Mouse (Mus musculus): ENCODE results near the gene Hmgcr. TPM values are rescaled to one million over a fixed set of nuclear protein-coding genes. Genes with fewer than 3 reads are reported as not detected.
"Not testable (repeated sequence)": the region's sequence is repeated elsewhere in the genome, so short reads cannot be mapped to it uniquely, and the experiment has no call there.

The Hmgcr gene
- polyA plus RNA-seq, 1 experiment from 2014 or later = 229 TPM

GRCm38 (mm10) chr13:96681088-96681620 lies 10.4 kb upstream of the Hmgcr start:
- Histone ChIP-seq H3K4me1 (no peaks in the 10 kb centered on the region), H3K27ac (replicated peaks) (no peak overlapping the region), H3K4me2 (replicated peaks) (no peak overlapping the region), H3K9me3 (no peaks in the 10 kb centered on the region), H3K4me3 (no peak overlapping the region), H3K36me3 (no peaks in the 10 kb centered on the region), H3K9ac (replicated peaks) (no peak overlapping the region), H3K27me3 (no peaks in the 10 kb centered on the region)
- no peak for ATAC-seq (ENCODE audit: low FRiP score, low read depth)

DNA sequence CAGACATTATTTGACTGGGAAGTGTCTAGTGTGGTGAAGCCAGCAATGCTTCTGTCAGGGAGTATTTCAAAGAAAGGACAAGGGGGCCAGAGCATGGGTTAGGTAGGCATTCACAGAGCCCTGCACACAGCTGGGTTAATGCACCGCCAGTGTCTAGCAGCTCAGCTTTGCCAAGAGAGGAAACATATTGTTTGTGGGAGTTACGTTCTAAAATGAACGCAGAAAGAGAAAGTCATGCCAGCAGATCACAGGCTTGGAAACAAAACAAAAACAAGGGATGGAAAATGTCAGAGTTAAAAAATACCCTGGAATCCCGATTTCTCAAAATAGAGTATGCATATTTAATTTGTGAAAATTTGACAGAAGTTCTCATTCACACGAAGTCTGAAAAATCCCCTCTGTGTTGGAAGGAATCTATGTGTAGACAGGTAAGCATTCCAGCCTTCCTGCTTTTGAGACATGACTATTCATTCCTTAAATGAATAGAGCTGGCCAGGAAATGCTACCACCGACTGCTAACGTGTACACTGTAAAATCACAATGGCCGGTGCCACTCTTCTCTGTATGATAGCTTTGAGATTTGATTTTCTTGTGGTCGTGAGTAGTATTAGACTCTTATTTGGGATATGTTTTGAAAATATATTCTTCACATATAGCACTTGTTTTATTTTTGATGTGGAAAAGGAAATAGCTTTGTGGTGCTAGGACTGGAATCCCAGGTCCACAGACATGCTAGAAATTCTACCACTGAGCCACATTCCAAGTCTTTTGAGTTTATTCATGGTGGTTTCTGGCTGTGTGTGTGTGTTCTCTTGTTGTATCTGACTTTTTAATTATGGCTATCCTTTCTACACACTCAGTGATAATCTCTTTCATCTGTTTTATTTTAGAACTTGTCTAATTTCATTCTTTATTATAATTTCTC lies 9.7 kb upstream of the Hmgcr start:
- ATAC-seq (ENCODE audit: low FRiP score, low read depth) = no peak
- H3K9ac ChIP-seq (replicated peaks) = no peak overlapping the region
- H3K36me3 ChIP-seq = no peaks in the 10 kb centered on the region
- H3K4me1 ChIP-seq = no peaks in the 10 kb centered on the region
- no peaks in the 10 kb centered on the region for H3K9me3 ChIP-seq
- no peak overlapping the region for H3K27ac ChIP-seq (replicated peaks)
- no peaks in the 10 kb centered on the region for H3K27me3 ChIP-seq
- H3K4me2 ChIP-seq (replicated peaks) = no peak overlapping the region
- H3K4me3 ChIP-seq = no peak overlapping the region
- 88% methylated on average over 9 of the region's 9 CpGs for WGBS

GRCm38 (mm10) chr13:96678616-96679015 lies 7.9 kb upstream of the Hmgcr start:
- Histone ChIP-seq H3K4me3 (no peak overlapping the region), H3K27me3 (no peaks in the 10 kb centered on the region), H3K36me3 (no peaks in the 10 kb centered on the region), H3K9me3 (no peaks in the 10 kb centered on the region), H3K4me1 (no peaks in the 10 kb centered on the region), H3K9ac (replicated peaks) (no peak overlapping the region), H3K4me2 (replicated peaks) (no peak overlapping the region), H3K27ac (replicated peaks) (no peak overlapping the region)
- WGBS = 84% methylated on average over 6 of the region's 6 CpGs
- no peak for ATAC-seq (ENCODE audit: low FRiP score, low read depth)

GRCm38 (mm10) chr13:96677071-96677470 lies 6.3 kb upstream of the Hmgcr start:
- H3K27me3 ChIP-seq = no peaks in the 10 kb centered on the region
- no peak overlapping the region for H3K4me3 ChIP-seq
- H3K36me3 ChIP-seq = no peaks in the 10 kb centered on the region
- no peaks in the 10 kb centered on the region for H3K4me1 ChIP-seq
- 73% methylated on average over 1 of the region's 1 CpGs for WGBS
- H3K9me3 ChIP-seq = no peaks in the 10 kb centered on the region
- H3K27ac ChIP-seq (replicated peaks) = no peak overlapping the region
- H3K9ac ChIP-seq (replicated peaks) = no peak overlapping the region
- ATAC-seq (ENCODE audit: low FRiP score, low read depth) = no peak
- no peak overlapping the region for H3K4me2 ChIP-seq (replicated peaks)

DNA sequence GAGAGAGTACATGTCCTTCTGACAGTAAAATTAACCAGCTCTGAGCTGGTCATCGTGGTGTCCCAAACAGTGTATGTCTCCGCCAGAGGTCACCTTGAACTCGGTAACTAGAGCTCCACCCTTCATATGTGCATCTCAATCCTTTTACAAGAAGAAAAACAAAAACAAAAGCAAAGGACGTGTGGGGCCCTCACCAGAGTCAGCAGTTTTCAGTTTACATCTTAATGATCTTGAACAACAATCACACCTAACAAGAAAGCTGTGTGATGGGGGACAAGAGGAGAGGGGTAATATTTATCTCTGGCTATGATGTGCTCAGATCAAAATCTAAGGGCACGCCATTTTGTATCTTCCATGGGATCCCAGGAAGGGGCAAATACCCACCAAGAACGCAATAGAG lies 5.0 kb upstream of the Hmgcr start:
- H3K4me1 ChIP-seq = peaks cover 7% of the 10 kb centered on the region; the same call in 1 of the 2 replicates
- no peaks in the 10 kb centered on the region for H3K36me3 ChIP-seq
- H3K4me3 ChIP-seq = no peak overlapping the region
- no peak overlapping the region for H3K9ac ChIP-seq (replicated peaks)
- 82% methylated on average over 6 of the region's 6 CpGs for WGBS
- ATAC-seq (ENCODE audit: low FRiP score, low read depth) = no peak
- H3K4me2 ChIP-seq (replicated peaks) = no peak overlapping the region
- no peaks in the 10 kb centered on the region for H3K27me3 ChIP-seq
- H3K27ac ChIP-seq (replicated peaks) = no peak overlapping the region
- H3K9me3 ChIP-seq = no peaks in the 10 kb centered on the region

DNA sequence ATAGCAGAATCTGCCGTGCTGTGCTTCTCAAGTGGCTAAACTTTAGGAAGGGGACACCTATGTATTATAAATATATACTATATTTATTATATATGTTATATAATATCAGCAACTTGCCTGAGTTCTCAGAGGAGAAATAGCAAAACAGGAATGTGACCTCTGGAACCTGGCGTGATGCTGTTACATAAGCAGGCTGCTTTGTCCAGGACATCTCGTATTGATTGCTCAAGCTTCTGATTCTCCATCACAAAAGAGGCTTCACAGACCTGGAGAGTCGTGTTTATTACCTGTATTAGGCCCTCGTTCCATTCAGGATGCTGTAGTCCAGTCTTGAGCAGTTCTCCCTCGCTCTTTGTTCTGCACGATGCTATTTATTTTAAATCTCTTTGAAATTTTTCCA lies 3.1 kb upstream of the Hmgcr start:
- no peak overlapping the region for H3K9ac ChIP-seq (replicated peaks)
- H3K9me3 ChIP-seq = no peaks in the 10 kb centered on the region
- no peaks in the 10 kb centered on the region for H3K27me3 ChIP-seq
- peaks cover 14% of the 10 kb centered on the region for H3K4me1 ChIP-seq
- 82% methylated on average over 7 of the region's 7 CpGs for WGBS
- no peak overlapping the region for H3K4me3 ChIP-seq
- H3K4me2 ChIP-seq (replicated peaks) = no peak overlapping the region
- no peak for ATAC-seq (ENCODE audit: low FRiP score, low read depth)
- H3K27ac ChIP-seq (replicated peaks) = no peak overlapping the region
- no peaks in the 10 kb centered on the region for H3K36me3 ChIP-seq

- Histone ChIP-seq H3K27ac (replicated peaks) (no peak overlapping the region), H3K36me3 (no peaks in the 10 kb centered on the region), H3K9me3 (no peaks in the 10 kb centered on the region), H3K4me1 (peaks cover 29% of the 10 kb centered on the region), H3K4me2 (replicated peaks) (no peak overlapping the region), H3K4me3 (no peak overlapping the region), H3K9ac (replicated peaks) (no peak overlapping the region), H3K27me3 (no peaks in the 10 kb centered on the region)
- ATAC-seq (ENCODE audit: low FRiP score, low read depth) = no peak
- WGBS = 90% methylated on average over 6 of the region's 6 CpGs
Observed at GRCm38 (mm10) chr13:96672276-96672675, 1.5 kb upstream of the Hmgcr start.

DNA sequence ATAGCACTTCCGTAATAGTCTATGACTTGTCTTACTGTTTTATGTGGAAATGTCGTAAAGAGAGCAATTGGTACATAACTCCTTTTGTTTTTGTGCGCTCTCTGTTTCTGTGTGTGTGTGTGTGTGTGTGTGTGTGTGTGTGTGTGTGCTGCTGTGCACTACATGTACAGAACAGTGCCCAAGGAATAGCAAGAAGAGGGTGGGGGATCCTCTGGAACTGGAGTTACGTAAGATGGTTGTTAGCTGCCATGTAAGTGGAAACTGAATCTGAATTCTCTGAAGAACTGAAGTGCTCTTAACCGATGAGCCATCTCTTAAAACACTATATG lies 1.1 kb upstream of the Hmgcr start:
- Histone ChIP-seq H3K4me3 (no peak overlapping the region), H3K27ac (replicated peaks) (peak overlapping the region; percentile 85), H3K36me3 (no peaks in the 10 kb centered on the region), H3K27me3 (no peaks in the 10 kb centered on the region), H3K9ac (replicated peaks) (no peak overlapping the region), H3K4me1 (peaks cover 33% of the 10 kb centered on the region), H3K9me3 (no peaks in the 10 kb centered on the region), H3K4me2 (replicated peaks) (no peak overlapping the region)
- WGBS = 95% methylated on average over 5 of the region's 5 CpGs
- ATAC-seq (ENCODE audit: low FRiP score, low read depth) = no peak

DNA sequence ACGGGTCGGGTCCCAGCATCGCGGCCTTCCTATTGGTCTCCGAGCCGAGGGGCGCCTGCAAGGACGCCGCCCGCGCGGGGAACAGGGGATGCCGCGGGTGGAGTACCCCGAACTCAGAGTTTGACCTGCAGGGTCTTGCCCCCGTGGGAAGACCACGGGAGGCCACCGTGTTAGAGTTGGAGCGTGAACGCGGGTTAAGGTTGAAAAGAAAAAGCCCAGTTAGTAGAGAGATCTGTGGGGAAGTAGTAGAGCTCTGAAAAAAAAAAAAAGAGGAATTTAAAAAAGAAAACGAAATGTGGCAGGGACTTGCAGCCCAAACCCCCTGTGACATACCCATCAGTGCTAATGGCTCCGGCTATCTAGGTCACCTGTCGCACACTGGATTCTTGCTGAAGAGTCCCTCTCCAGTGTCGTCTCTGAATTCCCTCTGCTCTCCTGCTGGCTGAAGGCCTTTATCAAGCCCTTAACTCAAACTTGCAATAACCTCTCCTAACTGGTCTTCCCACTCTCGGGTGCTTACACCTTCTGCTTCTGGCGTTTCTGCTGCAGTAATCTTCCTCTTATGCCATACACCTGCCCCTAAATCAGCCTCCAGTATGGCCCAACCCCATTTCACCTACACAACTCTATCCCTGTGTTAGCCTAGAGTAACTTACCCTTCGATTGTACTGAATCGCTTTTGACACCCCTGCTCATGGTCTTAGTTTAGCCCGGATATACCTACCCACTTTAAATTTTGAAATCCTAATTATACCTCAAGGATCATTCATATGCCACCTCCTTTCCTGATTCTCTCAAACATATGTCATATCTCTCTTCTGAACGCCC lies 556 bp upstream of the Hmgcr start:
- Histone ChIP-seq H3K27me3 (no peaks in the 10 kb centered on the region), H3K4me3 (peak overlapping the region; percentile 74), H3K9me3 (no peaks in the 10 kb centered on the region), H3K4me2 (replicated peaks) (peak overlapping the region; percentile 51), H3K4me1 (peaks cover 38% of the 10 kb centered on the region), H3K9ac (replicated peaks) (no peak overlapping the region; the same call in 1 of the 2 replicates), H3K27ac (replicated peaks) (peak overlapping the region; percentile 85), H3K36me3 (no peaks in the 10 kb centered on the region)
- 15% methylated on average over 31 of the region's 31 CpGs for WGBS
- ATAC-seq (ENCODE audit: low FRiP score, low read depth) = no peak

DNA sequence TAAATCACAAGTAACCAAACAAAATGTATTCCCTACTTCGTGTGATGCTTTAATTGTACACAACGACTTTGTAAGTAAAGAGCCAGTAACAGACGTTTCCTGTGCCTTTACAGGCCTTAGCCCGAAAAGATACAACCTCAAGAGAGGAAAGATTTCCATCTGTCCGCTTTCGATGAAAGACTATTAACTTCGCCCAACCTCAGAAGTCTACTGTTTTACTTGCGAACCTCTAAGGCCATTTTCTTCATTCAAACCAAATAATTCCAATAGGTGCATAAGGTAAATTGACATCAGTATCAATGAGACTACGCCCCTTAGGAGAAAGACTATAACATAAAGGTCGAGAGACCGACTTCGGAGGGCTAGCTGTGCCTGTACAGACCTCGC lies 724 bp downstream of the Hmgcr start:
- no peak for ATAC-seq (ENCODE audit: low FRiP score, low read depth)
- peak overlapping the region; percentile 98 for H3K27ac ChIP-seq (replicated peaks)
- H3K9me3 ChIP-seq = no peaks in the 10 kb centered on the region
- H3K4me3 ChIP-seq = peak overlapping the region; percentile 74
- peaks cover 11% of the 10 kb centered on the region for H3K36me3 ChIP-seq
- peak overlapping the region; percentile 90 for H3K9ac ChIP-seq (replicated peaks)
- H3K27me3 ChIP-seq = no peaks in the 10 kb centered on the region
- peaks cover 38% of the 10 kb centered on the region for H3K4me1 ChIP-seq
- WGBS = 6% methylated on average over 13 of the region's 13 CpGs
- peak overlapping the region; percentile 82 for H3K4me2 ChIP-seq (replicated peaks)

GRCm38 (mm10) chr13:96664419-96664974 lies 6.2 kb downstream of the Hmgcr start:
- 90% methylated on average over 7 of the region's 7 CpGs for WGBS
- Histone ChIP-seq H3K4me1 (peaks cover 38% of the 10 kb centered on the region), H3K9ac (replicated peaks) (no peak overlapping the region), H3K4me2 (replicated peaks) (no peak overlapping the region), H3K4me3 (no peak overlapping the region), H3K27me3 (no peaks in the 10 kb centered on the region), H3K9me3 (no peaks in the 10 kb centered on the region), H3K27ac (replicated peaks) (no peak overlapping the region), H3K36me3 (peaks cover 60% of the 10 kb centered on the region)
- no peak for ATAC-seq (ENCODE audit: low FRiP score, low read depth)

- H3K27me3 ChIP-seq; H3K4me3 ChIP-seq; H3K4me2 ChIP-seq (replicated peaks); H3K27ac ChIP-seq (replicated peaks); H3K9ac ChIP-seq (replicated peaks); ATAC-seq (ENCODE audit: low FRiP score, low read depth); H3K9me3 ChIP-seq: not testable (repeated sequence)
- 96% methylated on average over 4 of the region's 4 CpGs for whole genome bisulfite sequencing
- peaks cover 24% of the 10 kb centered on the region for H3K4me1 ChIP-seq
- H3K36me3 ChIP-seq = peaks cover 73% of the 10 kb centered on the region
Observed at GRCm38 (mm10) chr13:96663120-96663519, 7.6 kb downstream of the Hmgcr start.

Data from midbrain, embryonic 12.5 days (tissue).